Mouse (Mus musculus) urinary bladder, postnatal 14 days (tissue): ENCODE measurements around the gene Ddi2.
A peak's percentile ranks its signal among the peaks of the same experiment; 100 is the strongest.

Experiments
- DNase-seq: peaks from one replicate; pipeline ENCODE4 v3.0.0; 2021; ENCODE audit warnings: low spot score

Ddi2 gene

DNA sequence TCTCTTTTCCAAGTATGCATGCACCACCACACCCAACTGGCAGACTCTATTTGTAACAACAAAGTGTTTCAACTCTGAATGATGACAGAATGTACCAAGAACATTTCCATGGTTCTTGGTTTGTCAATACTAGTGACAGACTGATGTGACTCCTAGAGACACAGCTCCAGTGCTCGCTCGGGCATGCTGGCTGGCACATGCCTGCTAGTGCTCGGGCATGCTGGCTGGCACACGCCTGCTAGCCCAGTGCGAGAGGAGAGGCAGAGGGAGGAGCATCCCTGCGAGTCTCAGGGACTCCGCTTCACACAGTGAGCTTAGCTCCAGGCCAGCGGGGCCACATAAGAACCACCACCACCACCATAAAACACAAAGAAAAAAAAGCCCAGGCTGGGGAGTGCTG lies 28.5 kb downstream of the Ddi2 start:
- no peak for DNase-seq

DNA sequence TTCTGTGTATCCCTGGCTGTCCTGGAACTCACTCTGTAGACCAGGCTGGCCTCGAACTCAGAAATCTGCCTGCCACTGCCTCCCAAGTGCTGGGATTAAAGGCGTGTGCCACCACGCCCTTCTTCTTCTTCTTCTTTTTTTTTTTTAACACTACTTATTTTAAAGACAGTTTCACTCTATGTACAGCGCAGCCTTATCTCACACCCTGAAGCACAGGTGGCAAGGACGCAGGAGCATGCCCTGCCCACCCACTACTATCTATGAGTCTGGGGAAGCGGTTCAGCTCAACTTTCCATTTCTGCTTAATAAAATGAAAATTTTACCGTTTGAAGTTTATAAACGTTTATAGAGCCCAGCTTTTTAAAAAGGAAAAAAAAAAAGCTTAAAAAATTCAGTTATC lies 34.7 kb downstream of the Ddi2 start:
- no peak for DNase-seq

DNA sequence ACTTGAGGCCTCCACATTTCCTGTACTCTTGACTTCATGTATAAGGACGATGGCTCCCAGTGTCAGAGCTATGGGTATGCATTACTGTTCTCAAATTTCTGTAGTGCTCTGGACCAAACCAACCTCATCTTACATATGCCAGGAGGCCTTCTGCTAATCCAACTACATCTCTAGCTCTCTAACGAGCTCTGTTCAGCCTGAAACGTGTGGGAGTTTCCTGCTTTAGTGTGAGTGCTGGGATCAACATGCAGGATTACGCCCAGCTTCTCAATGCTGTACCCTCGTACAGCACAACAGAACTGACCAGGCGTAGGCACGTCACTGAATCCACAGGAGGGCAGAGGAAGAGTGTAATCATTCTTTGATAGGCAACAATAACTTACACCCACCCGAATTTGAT lies 36.7 kb downstream of the Ddi2 start:
- no peak for DNase-seq

DNA sequence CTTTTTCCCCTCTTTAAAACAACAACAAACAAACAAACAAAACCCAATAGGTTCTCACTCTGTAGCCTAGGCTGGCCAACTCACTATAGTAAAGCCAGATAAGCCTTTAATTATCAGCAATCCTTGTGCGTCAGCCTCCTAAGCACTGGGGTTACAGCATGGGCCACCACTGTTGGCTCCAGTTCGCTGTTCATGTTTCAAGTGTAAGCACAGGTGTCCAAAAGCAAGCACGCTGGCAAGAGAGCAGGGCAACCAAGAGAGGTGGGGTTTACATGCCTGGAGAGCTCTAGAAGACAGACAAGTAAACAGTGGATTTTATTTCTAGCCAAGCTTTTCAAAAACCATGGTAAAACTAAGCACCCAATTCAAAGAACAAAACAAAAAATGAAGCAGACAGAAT lies 37.1 kb downstream of the Ddi2 start:
- DNase-seq, result no peak

DNA sequence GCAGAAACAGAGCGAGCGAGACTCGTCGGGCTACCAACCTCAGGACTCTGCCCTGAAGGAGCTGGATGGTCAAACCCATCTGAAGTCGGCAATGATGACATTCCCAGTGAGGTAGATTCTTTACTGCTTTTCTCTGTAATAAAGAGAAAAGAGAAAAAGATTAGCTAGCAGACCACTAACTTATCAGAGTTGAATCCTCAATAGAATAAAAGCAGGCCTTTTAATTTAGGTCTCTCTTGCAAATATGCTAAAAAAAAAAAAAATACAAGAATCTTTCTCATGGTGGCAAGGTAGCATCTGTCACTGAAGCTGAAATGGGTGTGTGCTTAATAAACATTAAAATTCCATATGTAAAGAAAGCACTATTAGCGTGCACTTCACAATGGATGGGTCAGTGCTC lies 37.7 kb downstream of the Ddi2 start, which contains the start of gene Rsc1a1:
Gene Rsc1a1 (minus strand): TSS at position 101 of the 400 bp plus-strand sequence.
- DNase-seq, result no peak

DNA sequence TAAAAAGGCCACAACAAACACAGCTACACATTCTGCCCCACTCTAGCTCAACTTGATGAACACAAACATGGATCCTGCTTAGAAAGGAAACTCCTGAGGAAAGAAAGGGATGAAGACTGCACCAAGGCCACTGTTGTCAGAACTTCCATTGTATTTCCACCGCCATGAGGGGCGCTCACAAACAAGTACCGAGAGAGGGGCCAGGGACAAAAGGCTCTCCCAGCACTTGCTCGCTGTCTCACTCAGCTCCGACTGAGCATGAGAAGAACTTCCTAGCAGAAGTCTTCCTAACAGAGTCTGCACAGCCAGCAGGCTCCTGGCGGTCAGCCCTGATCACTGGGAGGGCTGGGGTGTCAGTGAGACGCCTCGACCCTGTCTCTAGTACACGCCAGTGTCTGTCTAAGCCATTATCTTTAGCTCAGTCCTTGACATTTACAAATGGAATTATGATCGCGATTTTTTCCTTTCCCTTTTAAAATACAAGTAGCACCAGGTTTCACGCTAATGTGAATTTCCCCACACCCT lies 40.5 kb downstream of the Ddi2 start:
- peak; percentile 31 for DNase-seq

DNA sequence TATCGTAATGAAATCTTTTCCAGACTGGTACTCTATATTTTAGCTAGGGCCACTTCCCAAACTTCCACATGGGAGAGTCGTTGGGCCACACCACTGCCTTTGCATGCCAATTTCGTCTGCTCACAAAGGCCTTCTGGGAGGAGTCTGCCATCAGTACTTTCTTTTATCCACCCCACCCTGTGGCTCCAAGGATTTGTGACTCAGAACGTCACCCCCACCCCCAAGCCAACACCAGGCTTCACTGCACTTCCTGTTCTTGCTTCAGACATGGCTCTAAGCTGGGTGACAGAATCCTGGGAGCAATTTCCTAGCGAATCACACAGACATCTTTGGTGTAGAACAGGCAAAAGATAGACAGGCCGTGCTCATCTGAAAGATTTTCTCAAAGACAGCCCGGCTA lies 41.5 kb downstream of the Ddi2 start:
- DNase-seq, result peak; percentile 34

DNA sequence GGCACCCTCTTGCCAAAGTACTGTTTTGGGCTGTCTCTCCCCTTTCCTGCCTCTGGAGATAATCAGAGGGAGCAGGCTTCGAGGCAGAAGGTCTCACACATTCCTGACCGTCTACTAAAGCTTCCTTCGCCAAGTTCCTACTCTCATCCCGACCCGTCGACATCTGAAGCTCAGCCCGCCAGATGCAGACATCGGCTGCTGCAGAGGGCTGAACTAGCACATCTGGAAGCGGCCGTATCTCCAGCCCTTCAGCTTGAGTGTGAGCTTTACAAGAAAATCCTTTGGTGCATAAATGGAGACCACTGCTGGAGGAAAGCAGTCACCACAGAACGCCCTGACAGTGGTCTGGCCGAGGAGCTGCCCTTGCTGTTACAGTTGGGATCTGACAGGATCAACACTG lies 42.3 kb downstream of the Ddi2 start:
- no peak for DNase-seq

DNA sequence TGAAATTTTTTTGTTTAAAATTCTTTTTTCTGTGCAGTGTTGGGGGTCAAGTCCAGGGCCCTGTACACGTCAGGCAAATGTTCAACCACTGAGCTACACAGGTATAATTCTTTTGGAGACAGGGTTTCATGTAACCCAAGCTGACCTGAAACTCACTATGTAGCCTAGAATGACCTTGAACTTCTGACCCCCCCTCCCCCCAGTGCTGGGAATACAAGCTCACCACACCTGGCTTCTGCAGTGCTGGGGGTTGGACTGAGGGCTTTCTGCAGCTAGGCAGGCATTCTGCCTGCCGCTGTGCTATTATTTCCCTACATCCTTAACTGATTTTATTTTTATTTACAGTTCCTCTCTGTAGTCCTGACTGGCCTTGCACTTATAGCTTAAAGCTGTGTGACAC lies 44.2 kb downstream of the Ddi2 start:
- DNase-seq, result no peak

DNA sequence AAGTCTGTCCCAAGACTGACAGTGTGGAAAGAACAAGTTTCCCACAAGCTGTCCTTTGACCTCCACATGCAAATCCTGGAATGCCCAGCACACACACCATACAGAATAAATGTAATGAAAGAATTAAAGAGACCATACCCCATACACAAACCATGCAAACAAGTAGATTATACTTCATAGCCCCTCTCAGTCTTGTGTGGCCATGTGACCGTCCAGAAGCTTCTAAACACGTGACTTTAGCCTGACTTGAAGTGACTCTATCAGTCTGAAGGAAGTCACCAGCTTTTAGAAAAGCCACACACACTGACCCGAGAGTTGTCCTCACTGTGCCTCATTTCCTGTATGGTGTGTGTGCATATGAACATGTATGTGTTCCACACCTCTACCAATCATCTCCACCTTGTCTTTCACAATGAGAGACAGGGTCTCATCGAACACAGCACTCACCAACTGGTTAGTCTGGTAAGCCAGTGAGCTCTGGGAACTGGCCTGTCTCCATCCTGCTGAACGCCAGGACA lies 46.7 kb downstream of the Ddi2 start:
- no peak for DNase-seq

DNA sequence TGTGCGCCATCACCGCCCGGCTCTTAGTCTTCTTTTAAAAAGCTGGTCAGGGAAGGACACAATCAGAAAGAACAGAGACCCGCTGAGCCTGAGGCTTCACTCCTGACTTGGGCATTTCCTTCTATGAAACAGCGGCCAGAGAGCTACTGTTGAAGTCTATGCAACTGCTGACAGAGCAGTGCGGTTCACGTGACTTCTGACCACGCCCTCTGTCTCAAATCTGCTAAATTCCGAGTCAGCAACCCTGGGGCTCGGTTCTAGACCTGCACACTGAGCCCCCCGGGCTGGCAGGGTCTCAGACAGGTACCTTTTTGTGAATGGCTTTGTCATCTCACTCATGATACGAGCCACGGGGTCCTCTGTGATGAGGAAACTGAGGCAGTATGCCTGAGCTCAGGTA lies 50.9 kb downstream of the Ddi2 start:
- no peak for DNase-seq

DNA sequence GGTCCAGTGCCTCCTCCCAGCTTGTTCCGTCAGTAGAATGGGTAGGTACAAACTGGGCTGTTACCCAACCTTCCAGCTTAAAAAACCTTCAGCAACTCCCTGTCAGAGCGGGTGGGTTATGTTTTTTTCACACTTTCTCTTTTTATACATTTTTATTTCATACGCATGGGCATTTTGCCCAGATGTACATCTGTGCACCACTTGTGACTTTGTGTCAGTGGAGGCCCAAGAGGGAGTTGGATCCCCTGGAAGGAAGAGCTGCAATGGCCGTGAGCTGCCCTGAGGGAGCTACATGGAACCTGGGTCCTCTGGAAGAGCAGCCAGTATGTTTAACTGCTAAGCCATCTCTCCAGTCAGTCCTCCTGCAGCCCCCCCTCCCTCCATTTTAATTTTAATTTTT lies 51.8 kb downstream of the Ddi2 start:
- no peak for DNase-seq

DNA sequence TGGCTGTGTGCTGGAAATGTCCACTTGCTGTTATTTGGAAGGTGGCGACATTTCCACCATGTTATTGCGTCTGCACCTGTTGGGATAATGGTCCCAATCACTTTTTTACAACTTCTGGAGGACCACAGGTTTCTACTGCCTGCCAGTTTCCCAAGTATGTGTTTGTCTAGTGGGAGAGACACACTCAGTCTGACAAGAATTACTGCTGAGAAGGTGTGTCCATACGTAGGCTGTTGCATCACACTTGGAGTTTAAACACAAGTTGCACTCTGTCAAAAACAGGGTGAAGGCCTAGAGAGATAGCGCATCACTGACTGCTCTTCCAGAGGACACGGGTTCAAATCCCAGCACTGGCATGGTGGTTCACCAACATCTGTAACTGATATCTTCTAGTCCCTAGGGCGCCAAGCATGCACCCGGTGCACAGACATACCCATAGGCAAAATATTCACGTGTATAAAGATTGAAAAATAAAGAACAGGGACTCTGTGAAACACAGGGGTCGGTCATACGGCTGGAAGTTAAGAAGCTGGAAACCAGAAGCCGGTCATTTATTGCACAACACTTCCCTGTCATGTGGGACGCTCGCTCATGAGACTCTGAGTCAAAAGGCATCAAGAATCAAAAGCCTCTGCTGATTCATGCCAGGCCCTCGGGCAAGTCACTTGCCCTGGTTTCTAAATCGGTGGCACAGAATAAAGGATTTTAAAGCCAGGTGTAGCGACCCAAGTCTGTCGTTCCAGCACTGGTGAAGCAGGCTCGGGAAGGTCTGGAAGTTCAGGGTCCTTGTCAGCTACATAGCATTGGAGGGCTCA lies 53.1 kb downstream of the Ddi2 start:
- DNase-seq, result peak; percentile 41

DNA sequence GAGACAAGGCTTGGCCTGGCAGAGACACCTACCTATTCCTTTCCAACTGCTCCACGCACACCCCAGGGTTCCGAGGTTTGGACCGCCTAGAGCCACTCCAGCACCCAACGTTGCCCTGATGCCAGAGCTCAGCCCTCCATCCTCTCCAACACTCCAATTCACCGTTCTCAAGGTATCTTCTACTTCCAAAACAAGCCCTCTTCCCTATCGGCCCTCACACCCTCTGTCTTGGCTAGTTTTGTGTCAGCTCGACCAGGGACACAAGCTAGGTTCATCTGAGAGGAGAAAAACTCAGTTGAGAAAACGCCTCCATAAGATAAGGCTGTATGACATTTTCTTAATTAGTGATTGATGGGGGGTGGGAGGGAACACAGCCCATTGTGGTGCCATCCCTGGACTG lies 58.4 kb downstream of the Ddi2 start, which contains the start of gene Plekhm2:
Gene Plekhm2 (minus strand): TSS at position 101 of the 400 bp plus-strand sequence.
- DNase-seq, result no peak

DNA sequence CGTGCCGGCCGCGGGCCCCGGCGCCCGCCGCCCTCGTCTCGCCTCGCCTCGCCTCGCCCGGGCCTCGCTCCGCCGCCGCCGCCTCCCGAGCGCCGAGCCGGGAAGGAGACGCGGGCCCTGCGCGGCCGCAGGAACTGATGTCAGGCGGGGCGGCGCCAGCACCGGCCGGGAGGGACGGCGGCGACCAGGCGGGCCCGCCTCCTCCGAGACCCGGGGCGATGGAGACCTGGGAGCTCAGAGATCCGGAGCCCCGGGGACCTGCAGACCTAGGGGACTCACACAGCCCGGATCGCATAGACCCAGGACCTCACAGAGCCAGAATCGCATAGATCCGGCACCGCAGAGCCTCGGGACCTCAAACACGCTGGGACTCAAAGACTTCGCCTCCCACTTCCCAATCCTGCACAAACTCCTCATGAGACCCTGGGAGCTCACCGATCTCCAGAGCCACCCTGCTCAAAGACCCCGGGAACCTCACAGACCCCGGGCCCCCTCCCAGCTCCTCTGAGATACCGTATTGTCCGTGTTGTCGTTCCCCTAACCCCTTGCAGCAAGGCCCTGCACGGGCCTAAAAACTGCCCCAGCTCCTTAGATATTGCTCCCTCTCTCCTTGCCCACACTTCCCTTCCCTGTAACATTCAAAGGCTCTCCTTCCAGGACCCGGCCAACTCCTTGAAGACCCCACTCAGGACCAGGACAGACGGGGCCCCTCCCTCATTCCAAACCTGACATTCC lies 59.0 kb downstream of the Ddi2 start:
- peak; percentile 79 for DNase-seq

DNA sequence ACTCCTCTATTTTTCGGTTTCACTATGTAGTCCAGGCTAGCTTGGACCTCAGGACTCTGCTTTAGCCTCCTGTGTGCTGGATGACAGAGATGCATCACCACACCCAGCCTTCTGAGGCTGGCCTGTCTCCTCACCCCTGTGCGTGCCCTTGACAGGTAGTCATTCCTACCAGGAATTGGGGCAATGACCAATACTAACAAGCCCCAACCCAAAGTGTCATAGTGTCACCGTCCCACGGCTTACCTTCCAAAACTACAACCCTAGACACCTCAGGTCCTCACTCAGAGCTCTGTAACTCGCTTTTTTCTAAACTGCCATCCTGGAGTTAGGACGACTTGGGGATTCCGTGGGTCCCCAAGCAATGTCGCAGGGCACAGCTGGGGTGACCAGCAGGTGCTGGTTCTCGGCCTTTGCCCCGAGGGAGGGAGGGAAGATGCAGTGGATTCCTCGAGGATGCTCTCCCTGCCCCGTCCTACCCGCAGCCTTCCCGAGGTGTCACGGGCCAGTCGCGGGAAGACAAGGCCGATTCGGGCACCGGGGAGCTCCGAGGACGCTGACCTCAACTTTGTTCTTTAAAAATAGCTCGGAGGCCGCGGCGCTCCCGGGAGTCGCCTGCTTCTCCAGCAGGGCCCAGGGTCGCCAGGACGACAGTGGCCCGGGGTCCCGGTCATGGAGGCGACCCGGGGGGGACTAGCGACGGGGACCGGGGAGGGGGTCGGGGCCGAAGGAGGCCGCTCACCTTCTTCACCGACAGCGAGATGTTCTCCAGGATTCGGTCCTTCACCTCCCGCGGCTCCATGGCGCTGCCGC lies 59.9 kb downstream of the Ddi2 start:
- DNase-seq, result peak; percentile 22

DNA sequence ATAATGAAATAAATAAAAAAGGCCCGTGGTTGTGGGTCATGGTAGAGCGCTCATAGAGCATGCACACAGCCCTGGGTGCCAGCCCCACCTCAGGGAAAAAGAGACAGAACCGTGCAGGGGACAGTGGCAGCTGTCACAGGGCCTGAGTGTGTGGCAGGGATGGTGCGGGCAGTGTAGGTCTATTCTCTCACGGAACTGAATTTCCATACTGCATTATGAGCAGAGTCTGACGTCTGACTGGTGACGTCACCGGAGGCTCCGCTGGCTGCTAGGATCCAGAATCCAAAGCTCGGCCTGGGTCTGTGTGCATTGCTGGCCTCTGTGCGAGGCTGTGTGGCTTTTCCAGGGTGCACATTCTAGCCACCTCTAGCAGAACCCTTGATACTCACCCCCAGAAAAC lies 62.3 kb downstream of the Ddi2 start:
- DNase-seq, result no peak

DNA sequence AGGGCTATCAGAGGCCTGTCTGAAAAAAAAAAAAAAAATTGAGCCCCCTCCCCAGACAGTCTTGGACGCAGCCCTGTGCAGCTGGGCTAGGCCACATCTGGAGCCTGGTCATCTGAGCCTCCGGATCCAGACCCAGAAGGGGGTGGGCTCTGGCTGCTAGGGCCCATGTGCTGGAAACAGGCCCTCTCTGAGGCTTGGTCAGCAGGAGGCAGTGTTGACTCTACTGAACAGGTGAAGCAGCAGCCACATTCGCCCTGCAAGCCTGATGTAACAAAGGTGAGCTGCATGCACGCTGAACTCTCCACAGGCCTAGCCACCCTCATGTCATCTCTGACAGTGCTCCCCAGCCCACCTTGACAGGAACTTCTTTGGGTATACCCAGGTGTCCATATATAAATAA lies 63.5 kb downstream of the Ddi2 start:
- DNase-seq, result peak; percentile 44

DNA sequence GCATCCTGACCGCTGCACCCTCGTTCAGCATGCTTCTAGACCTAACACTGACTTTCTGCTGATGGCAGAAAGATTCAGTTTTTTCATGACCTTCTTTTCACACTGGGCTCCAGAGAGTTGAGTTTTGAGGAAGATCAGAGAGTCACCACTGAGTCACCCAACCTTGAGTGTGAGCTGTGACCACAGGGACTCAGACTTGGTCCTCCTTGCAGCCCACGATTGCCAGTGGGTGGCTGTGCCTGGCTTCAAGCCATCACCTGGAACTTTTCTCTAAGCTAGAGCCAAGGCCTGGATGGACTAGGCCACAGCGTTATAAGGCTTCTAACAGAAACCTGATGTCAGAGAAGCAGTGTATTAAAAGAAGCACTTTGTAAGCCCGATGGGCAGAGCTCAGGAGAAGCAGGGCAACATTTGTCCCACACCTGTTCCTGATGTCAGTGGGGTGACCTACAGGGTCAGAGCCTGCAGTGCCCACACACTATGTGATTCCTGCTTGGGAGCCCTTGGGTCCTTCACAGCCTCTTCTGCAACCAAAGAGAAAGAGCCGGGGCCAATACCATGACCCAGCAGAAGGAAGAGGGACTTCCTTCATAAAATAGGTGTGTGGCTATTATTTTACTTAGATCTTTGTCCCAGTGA lies 64.3 kb downstream of the Ddi2 start:
- DNase-seq, result no peak

DNA sequence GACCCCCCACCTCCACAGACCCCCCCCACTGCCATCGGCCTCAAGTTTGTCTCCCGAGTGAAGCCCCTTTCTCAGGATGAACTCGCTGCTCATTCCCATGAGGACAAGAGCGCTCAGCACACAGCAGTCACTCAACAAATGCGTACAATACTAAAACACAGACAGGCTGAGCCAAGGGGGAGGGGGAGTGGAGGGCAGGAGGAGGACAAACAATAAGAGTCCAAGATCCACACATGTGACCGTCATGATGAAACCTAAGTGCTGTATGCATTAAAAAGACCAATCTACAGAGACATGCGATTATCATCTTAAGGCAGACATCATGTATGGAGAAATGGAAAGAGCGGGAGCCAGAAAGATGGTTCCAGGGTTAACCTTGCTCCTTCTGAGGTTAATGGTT lies 66.3 kb downstream of the Ddi2 start:
- no peak for DNase-seq

DNA sequence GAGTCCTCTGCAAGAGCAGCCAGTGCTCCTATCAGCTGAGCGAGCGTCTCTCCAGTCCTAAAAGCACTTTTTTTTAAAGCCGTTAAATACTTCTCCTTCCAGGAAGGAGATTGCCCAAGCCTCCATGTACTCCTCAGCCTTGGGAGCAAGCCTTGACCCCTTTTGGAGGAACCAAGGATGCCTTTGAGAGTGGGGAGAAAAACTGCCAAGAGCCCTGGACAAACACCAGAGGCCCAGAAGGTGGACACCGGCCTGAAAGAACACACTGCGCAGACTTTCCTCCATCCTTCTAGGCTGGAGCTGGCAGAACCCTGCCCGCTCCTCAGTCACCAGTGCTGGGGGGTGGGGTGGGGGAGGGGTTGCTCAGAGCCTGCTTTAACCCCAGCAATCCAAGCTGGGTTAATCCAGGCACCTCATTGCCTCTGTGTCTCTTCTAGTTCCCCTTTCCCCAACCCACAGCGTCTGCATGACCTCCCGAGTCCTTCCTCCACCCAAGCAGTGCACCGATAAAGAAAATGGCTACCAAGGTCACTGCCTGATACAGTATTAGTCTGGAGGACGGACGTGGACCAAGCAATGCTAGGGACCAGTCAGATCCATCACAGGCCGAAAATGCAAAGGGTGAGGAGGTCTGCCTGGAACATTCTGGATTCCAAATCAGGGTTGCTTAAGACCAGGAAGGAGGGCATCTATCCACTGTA lies 67.2 kb downstream of the Ddi2 start:
- DNase-seq, result no peak
